9 mouse cellular contexts compared by ENCODE assay signal in the genomic region with DNA sequence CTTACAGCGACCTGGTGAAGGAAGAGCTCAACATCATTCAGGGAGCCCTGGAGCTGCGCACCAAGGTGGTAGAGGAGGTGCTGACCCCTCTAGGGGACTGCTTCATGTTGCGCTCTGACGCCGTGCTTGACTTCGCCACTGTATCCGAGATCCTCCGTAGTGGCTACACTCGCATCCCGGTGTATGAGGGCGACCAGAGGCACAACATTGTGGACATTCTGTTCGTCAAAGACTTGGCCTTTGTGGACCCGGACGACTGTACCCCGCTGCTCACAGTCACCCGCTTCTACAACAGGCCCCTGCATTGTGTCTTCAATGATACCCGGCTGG. TPM values are rescaled to one million over a fixed set of nuclear protein-coding genes. Genes with fewer than 3 reads are reported as not detected.
A peak's percentile ranks its signal among the peaks of the same experiment; 100 is the strongest.
DNase-seq lines count a peak whose midpoint lies in the region; ATAC-seq and TF ChIP-seq lines count a peak whose summit lies in the region.
"Had no signal": no experiment of that assay in that cellular context is flagged by ENCODE, and none has a peak within 500 bp of the region (broad histone marks: within the 10 kb centered on the region; RNA-seq: fewer than 3 reads in every experiment).

No protein-coding gene starts in this region.

- H3K9me3 ChIP-seq in lung, embryonic 16.5 days (ENCODE audit: control insufficient read depth, low read length): no peaks in the 10 kb centered on the region
- H3K9me3 ChIP-seq in forebrain, embryonic 14.5 days (replicated peaks; ENCODE audit: control insufficient read depth, low read length): no peaks in the 10 kb centered on the region
- no peaks in the 10 kb centered on the region for H3K9me3 ChIP-seq in limb, embryonic 12.5 days

- TF ChIP-seq POLR2A in small intestine, adult 2 months (IDR thresholded peaks at IDR 0.05; ENCODE audit: low read depth, low read length): no peak

- H3K4me3 ChIP-seq in lung, embryonic 16.5 days (ENCODE audit: low read length): peak overlapping the region; percentile 56
- H3K4me3 ChIP-seq in forebrain, embryonic 14.5 days (ENCODE audit: low read depth, low read length): peak overlapping the region; percentile 73
- peak overlapping the region; percentile 79 for H3K4me3 ChIP-seq in limb, embryonic 12.5 days (replicated peaks)
- peak overlapping the region; percentile 59 for H3K4me3 ChIP-seq in small intestine, adult 2 months (ENCODE audit: low read depth, low read length)

- H3K27me3 ChIP-seq in lung, embryonic 16.5 days (ENCODE audit: control insufficient read depth, insufficient read depth, low read depth, low read length): peaks cover 55% of the 10 kb centered on the region
- H3K27me3 ChIP-seq in forebrain, embryonic 14.5 days (replicated peaks; ENCODE audit: control insufficient read depth, insufficient read depth, low read length): peaks cover 31% of the 10 kb centered on the region; the same call in 1 of the 2 replicates
- H3K27me3 ChIP-seq in limb, embryonic 12.5 days: peaks cover 53% of the 10 kb centered on the region
- peaks cover 19% of the 10 kb centered on the region for H3K27me3 ChIP-seq in small intestine, adult 2 months (ENCODE audit: control insufficient read depth, insufficient read depth, low read length)

- no peak for TF ChIP-seq CTCF in small intestine, adult 2 months (IDR thresholded peaks at IDR 0.05; ENCODE audit: extremely low read depth, insufficient read length, insufficient replicate concordance, low read depth, low read length)

- H3K4me1 ChIP-seq in lung, embryonic 16.5 days (replicated peaks; ENCODE audit: control insufficient read depth, insufficient read depth, low read length): peaks cover 11% of the 10 kb centered on the region
- H3K4me1 ChIP-seq in forebrain, embryonic 14.5 days (ENCODE audit: control insufficient read depth, insufficient read depth, low read length): peaks cover 3% of the 10 kb centered on the region; the same call in 1 of the 2 replicates
- H3K4me1 ChIP-seq in limb, embryonic 12.5 days (replicated peaks): peaks cover 17% of the 10 kb centered on the region
- peaks cover 7% of the 10 kb centered on the region for H3K4me1 ChIP-seq in small intestine, adult 2 months (ENCODE audit: control insufficient read depth, insufficient read depth, insufficient read length, low read length)

- H3K36me3 ChIP-seq in lung, embryonic 16.5 days (ENCODE audit: control insufficient read depth, insufficient read depth, low read length): no peaks in the 10 kb centered on the region
- H3K36me3 ChIP-seq in forebrain, embryonic 14.5 days (ENCODE audit: control insufficient read depth, insufficient read depth, low read length): no peaks in the 10 kb centered on the region
- no peaks in the 10 kb centered on the region for H3K36me3 ChIP-seq in limb, embryonic 12.5 days
- H3K36me3 ChIP-seq in small intestine, adult 2 months (ENCODE audit: control insufficient read depth, insufficient read depth, low read length): no peaks in the 10 kb centered on the region

- H3K4me2 ChIP-seq in lung, embryonic 16.5 days (ENCODE audit: low read depth, low read length): peak overlapping the region; percentile 92
- peak overlapping the region; percentile 98 for H3K4me2 ChIP-seq in forebrain, embryonic 14.5 days (ENCODE audit: low read length)
- H3K4me2 ChIP-seq in limb, embryonic 12.5 days: peak overlapping the region; percentile 100

- 13% methylated on average over 17 of the region's 17 CpGs for WGBS in lung, embryonic 16.5 days
- WGBS in forebrain, embryonic 14.5 days: 17% methylated on average over 17 of the region's 17 CpGs
- WGBS in limb, embryonic 12.5 days: 11% methylated on average over 17 of the region's 17 CpGs
- 14% methylated on average over 17 of the region's 17 CpGs for WGBS in small intestine, adult 2 months

- no peak overlapping the region for H3K9ac ChIP-seq in lung, embryonic 16.5 days (ENCODE audit: low read length)
- peak overlapping the region; percentile 75 for H3K9ac ChIP-seq in forebrain, embryonic 14.5 days (ENCODE audit: low read length)
- peak overlapping the region; percentile 62; the same call in 1 of the 2 replicates for H3K9ac ChIP-seq in limb, embryonic 12.5 days (replicated peaks)

- no peak overlapping the region for H3K27ac ChIP-seq in lung, embryonic 16.5 days (ENCODE audit: low read length)
- H3K27ac ChIP-seq in forebrain, embryonic 14.5 days (ENCODE audit: low read depth, low read length): no peak overlapping the region
- H3K27ac ChIP-seq in limb, embryonic 12.5 days: no peak overlapping the region
- H3K27ac ChIP-seq in small intestine, adult 2 months (ENCODE audit: insufficient read depth, low read depth, low read length): no peak overlapping the region

- DNase-seq in lung, postnatal 25 days (ENCODE audit: low spot score): no peak
- no peak for DNase-seq in forebrain, embryonic 14.5 days (ENCODE audit: low spot score)
- DNase-seq in urinary bladder, postnatal 10 days (ENCODE audit: low spot score): no peak
- no peak for DNase-seq in urinary bladder, postnatal 36 days (ENCODE audit: low spot score in 2 of 2)
- DNase-seq: lung, postnatal 14 days had no signal

- 0 out of 2 replicates have a peak, but pooled peaks have one; percentile 2 for ATAC-seq in lung, embryonic 16.5 days (ENCODE audit: low read depth)
- peak; percentile 10 for ATAC-seq in forebrain, embryonic 14.5 days
- no peak for ATAC-seq in limb, embryonic 12.5 days (ENCODE audit: insufficient number of reproducible peaks, insufficient read depth, low FRiP score, low TSS enrichment, low read depth)
- ATAC-seq: activated CD4-positive, CD25-positive, alpha-beta regulatory T cell, adult 4 months had no signal

RNA-seq across cellular contexts. Expression of a gene that starts 1.4 kb away (rescaled TPM):
- polyA plus RNA-seq in lung, embryonic 16.5 days (2015; fragmentation: Nextera tagmentation; extraction: Ambion mirVana): 0.08 and 0.09 TPM in 2 replicates
- polyA plus RNA-seq in forebrain, embryonic 14.5 days (2014; fragmentation: Nextera tagmentation; extraction: Ambion mirVana): 0.62 and 1.4 TPM in 2 replicates
- polyA plus RNA-seq in limb, embryonic 12.5 days (2016; fragmentation: Nextera tagmentation; extraction: Ambion mirVana): 0.36 and 0.43 TPM in 2 replicates
- 0.55 and 0.69 TPM in 2 replicates for polyA plus RNA-seq in small intestine, adult 2 months (2012; rRNA removed)
- polyA plus RNA-seq: activated CD4-positive, CD25-positive, alpha-beta regulatory T cell, adult 4 months had no signal

RNA-seq across cellular contexts. Expression of a gene that starts 53.5 kb away (rescaled TPM):
- 6.0 and 6.3 TPM in 2 replicates for polyA plus RNA-seq in lung, embryonic 16.5 days (2015; fragmentation: Nextera tagmentation; extraction: Ambion mirVana)
- polyA plus RNA-seq in forebrain, embryonic 14.5 days (2014; fragmentation: Nextera tagmentation; extraction: Ambion mirVana): 0.04 TPM in 1 of 2 replicates, not detected in the other
- polyA plus RNA-seq in limb, embryonic 12.5 days (2016; fragmentation: Nextera tagmentation; extraction: Ambion mirVana): 10.1 and 10.4 TPM in 2 replicates
- 0.48 and 1.1 TPM in 2 replicates for polyA plus RNA-seq in small intestine, adult 2 months (2012; rRNA removed)
